Mouse (Mus musculus) kidney, adult 8-10 months (tissue): Measurements from ENCODE around the gene Rubcn.

Source experiments
- DNase-seq, 2 experiments: peaks; one replicate each; pipeline ENCODE4 v3.0.0; 2022

Gene Rubcn

GRCm38 (mm10) chr16:32867919-32868552 lies 9.5 kb downstream of the Rubcn start:
- peak; percentile 92 to 94 for DNase-seq

GRCm38 (mm10) chr16:32866713-32867112 lies 10.9 kb downstream of the Rubcn start:
- no peak for DNase-seq

DNA sequence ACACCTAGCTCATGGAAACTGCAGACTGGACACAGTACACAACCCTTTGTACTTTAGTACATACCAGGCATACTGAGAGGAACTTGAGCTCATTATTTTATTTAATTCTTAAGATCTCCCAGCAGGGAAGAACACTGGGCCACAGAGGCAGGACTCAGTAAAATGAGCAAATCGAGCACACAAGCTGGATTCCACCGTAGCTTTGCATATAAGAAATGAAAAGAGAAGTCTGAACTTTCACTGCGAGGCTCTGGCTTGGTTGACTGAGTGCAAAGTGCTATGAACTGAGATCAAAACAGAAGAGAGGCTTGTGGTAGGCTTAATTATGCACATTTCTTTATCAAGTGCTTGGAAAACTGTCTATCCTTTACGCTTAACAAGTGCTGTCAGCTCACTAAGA lies 12.2 kb downstream of the Rubcn start:
- DNase-seq = no peak

DNA sequence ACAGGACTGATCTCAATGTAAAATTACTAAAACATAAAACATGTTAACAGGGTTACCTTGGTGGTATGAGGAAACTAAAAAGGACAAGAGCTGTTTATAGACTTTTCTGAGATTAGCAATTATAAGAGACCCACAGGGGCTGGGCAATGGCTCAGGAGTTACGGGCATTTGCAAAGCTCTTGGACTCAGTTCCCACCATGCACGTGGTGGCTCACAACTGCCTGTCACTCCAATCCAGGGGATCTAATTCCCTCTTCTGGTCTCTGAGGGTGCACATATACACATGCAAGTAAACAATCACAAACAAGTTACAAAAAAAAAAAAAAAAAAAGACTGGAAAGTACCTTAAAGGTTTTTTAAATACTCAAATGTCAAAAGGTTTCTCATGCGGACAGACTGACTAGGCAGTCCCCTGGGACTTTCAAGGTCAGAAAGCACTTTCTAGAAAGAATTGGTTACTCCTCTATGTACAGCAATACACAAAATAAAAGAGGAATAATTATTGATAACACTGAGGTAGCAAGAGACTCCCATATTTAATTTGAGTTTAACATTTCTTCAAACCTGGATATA lies 15.7 kb downstream of the Rubcn start:
- DNase-seq = no peak

DNA sequence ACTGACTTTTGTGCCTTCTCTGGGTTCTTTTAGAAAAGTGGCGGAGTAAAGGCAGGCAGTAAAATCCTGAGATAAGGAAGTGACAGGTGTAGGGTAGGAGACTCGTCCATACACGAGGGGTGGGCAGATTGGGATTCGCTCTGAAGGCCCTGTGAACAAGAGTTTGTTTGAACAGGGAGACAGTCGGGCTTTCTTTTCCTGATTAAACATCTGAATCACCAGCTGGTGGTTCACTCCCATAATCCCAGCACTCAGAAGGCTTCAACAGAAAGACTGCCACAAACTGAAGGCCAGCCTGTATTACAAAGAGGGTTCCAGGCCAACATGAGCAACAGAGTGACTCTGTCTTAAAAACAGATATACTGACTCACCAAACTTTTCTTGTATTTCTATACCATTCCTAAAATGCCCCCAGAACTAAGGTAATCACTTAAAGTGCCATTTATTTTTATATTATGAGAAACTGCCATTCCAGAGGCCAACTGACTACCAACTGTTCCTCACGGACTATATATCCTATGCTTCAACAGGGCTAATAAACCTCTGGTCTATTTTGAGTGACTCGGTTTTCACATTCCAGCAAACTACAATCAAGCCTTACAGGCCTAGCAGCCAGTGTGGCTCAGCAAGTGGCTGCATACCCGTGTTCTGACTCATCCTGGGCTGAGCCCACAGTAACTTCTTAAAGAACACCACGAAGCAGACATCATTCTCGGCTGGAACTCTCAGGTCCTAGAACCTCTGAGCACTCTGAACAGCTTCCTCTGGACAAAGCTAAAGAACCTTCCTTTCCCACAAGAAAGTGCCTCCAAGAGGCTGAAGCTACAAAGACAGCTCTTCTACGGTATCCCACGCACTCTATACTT lies 18.6 kb downstream of the Rubcn start:
- no peak for DNase-seq

DNA sequence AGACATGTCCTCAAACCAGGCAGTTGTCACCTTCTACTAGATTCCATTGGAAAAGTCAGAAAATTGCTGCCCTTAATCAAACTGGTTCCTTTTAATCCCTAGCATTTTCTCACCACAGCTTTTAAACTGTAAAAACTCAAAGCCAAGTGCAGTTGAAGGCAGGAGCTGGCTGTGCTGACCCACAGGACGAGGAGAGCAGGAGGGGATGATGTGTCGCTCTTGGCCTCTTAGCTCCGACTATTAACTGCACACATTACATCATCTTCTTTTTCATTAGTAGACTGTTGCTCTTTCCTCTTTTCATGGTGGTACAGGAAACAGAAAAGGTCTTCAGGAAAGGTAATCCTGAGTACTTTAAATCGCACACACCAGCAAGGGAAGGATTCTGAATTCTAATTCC lies 19.2 kb downstream of the Rubcn start:
- no peak for DNase-seq

DNA sequence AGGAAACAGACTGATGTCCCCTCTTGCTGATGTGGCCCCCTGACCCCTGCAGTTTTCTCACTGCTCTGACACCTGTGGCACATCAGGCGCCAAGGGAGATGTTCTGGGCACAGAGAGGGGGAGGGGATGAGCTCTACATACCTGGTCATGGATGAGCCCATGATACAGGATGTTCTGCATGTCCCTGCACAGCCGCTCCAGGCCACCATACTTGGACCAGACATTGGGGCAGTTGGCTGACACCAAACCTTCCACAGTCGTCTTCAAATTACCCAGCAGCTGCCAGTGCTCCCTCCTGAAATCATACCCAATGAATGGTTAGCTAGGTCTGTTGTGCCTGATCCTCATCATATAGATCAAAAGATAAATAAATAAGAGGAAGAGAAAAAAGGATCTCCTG lies 20.8 kb downstream of the Rubcn start:
- DNase-seq = no peak

DNA sequence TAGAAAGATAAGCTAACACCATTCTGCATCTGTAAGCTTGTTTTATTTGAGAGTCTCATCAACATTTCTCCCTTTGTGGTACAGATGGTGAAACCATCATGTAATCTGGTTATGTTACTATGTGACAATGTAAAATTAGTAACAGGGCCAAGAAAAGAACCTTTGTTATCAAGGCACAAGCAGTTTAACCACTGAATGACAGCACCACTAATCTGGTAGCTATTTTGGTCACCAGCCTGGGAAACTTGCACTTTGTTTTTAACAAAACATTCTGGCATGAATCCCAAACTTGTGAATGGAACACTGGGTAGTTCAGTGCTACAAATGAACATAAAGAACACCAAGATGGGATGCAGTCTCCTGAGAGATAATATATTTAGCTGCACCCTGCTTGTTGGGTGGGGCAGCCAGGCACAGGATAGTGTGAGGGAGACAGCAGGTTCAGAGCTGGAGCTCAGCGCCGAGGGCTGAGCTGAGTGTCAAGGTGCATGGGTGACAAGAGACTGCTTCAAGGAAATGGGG lies 23.5 kb downstream of the Rubcn start:
- DNase-seq = no peak

DNA sequence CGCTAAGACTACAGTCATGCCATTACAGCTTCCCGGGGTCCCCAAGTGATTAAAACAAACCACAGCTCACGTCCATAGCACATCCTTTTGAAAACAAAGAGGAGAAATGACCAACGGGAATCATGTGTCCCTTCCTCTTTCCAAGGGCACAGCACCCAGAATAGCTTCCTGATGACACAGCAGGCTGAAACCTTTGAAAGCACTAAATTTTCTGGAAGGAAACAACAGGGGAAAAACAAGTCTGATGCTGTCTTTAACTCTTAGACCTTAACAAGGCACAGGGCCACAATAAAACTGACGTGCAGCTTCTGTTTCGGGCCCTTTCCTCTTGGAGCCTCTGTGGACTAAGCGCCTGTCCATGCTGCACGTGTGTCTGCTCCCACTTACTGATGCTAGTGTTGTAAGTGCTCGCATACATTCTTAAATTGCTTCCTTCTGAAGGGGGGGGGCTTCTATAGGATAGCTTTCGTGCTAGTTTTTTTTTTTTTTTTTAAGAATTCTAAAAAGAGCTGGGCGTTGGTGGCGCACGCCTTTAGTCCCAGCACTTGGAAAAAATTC lies 24.0 kb downstream of the Rubcn start:
- no peak for DNase-seq

GRCm38 (mm10) chr16:32849042-32849830 lies 28.3 kb downstream of the Rubcn start:
- DNase-seq = peak; percentile 41 to 55

DNA sequence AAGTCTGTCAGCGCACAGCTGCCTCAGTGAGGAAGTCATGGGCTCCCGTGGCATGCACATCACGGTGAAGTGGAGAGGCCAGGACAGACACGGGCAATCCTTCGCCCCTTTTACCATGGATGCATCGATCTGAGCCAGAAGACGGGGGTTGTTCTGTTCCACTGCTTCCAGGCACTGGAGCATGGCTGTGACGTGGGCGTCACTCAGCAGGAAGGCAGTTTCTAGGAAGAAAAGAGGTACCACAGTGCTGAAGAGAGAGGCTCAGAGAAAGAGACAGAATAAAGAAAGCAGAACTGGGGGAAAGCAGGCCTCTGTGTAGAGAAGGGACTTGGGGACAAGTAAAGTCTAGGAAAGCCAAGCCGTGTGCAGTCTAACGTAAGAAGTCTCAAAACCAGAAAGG lies 30.5 kb downstream of the Rubcn start:
- no peak for DNase-seq

GRCm38 (mm10) chr16:32831501-32831900 lies 46.1 kb downstream of the Rubcn start:
- no peak for DNase-seq

GRCm38 (mm10) chr16:32829104-32829503 lies 48.5 kb downstream of the Rubcn start:
- no peak for DNase-seq

DNA sequence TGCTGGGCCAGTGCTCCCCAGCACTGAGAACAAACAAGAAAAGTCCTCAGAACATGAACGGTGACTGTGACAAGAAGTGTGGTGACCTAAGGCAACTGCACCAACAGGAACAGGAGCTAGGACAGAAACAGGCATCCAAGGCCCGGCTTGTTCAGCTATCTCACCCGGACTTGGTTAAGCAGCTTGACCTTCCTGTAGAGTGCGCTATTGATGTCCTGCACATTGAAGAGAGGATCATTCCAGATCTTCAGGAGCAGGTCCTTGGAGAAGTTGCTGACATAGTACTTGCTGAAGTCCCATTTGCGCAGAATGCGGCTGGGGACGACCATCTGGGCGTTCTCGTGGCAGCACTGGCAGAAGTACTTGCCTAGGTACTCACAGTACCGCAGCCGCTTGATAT lies 51.0 kb downstream of the Rubcn start:
- DNase-seq = no peak

- DNase-seq = no peak
Observed at GRCm38 (mm10) chr16:32825380-32825779, 52.2 kb downstream of the Rubcn start.

DNA sequence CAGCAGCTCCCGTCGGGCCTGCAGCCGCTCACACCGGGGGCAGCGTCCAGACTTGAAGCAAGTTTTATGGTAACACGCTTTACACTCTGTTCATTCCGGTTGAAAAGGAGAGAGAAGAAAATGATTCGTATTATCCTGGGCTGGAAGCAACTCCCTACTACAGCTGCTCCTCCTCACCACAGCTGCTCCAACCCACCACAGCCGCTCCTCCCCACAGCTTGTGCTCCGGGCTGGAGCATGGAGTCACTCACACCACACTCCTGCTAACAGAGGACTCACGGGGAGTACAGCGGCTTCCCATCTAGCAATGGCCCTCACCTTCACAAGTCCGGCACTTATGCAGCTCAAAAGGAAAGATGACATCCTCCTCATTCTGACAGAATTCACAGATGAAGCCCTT lies 53.5 kb downstream of the Rubcn start:
- DNase-seq = no peak

- no peak for DNase-seq
Observed at GRCm38 (mm10) chr16:32823487-32823886, 54.1 kb downstream of the Rubcn start.

DNA sequence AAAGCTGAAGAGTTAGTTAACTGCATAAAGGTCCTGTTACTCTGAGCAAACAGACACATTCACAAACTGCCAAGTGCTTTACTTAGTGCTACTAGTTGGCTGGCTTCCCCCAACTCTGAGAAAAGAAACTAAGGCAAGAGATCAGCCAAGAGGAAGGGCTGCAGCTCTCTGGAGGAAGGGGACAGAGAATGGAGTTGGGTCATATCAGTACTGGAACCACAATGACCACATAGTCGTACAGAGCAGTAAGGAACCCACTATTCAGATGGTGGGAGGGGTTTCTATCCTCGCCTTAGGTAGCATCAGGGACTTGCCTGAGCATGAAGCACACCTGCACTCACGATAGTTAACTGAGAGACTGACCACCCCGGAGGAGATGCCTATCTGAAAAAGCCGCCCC lies 54.7 kb downstream of the Rubcn start:
- no peak for DNase-seq

- no peak for DNase-seq
Observed at GRCm38 (mm10) chr16:32822450-32822827, 55.1 kb downstream of the Rubcn start.

DNA sequence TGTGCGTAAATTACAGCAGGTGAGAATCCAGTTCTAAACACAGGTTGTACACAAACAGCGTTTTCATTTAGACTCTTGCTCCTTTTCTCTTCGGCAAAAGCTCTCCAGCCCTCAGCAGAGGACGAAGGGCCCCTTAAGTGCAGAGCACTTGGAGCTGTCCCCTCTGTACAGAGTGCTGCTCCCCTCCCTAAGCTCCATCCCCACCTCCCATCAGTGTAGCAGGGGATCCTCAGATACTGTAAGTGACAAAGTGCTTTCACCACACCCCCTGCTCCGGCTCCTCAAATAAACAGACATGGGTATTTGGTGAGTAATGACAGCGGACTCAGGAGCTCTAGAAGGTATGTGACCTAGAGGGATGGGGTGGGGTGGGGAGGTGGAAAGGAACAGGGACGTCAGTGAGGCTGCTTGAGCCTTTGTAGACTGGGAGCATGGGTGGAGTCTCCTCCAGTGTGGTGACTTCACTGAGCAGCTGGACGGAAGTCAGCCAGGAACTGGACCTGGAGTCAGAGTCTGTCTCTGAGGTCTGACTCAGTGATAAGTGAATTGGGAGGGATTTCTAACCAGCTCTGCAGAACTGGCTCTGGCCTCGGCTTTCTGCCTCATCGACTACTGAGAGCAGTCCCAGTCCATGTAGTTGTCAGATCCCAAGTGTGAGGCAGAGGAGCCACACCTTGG lies 55.7 kb downstream of the Rubcn start:
- no peak for DNase-seq

DNA sequence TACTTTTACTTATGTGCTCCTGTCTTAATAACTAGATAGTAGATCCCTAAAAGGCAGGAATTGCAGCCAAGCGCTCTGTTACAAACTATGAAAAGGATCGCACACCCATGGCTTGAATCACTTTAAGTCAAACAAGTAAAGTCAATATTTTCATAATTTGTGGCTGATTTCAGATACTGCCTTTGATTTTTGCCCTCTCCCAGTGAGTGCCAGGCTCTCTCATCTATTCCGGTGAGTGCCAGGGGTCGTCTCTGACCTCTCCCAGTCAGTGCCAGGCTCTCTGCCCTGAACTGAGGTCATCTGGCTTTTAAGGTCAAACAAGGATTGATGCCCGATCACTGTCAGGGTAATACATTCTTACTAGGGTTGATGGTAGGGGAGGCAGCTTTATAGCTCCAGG lies 59.1 kb downstream of the Rubcn start:
- no peak for DNase-seq

- no peak for DNase-seq
Observed at GRCm38 (mm10) chr16:32818036-32818435, 59.5 kb downstream of the Rubcn start.
